Mouse (Mus musculus): ENCODE data around the gene Rcor3.

DNA sequence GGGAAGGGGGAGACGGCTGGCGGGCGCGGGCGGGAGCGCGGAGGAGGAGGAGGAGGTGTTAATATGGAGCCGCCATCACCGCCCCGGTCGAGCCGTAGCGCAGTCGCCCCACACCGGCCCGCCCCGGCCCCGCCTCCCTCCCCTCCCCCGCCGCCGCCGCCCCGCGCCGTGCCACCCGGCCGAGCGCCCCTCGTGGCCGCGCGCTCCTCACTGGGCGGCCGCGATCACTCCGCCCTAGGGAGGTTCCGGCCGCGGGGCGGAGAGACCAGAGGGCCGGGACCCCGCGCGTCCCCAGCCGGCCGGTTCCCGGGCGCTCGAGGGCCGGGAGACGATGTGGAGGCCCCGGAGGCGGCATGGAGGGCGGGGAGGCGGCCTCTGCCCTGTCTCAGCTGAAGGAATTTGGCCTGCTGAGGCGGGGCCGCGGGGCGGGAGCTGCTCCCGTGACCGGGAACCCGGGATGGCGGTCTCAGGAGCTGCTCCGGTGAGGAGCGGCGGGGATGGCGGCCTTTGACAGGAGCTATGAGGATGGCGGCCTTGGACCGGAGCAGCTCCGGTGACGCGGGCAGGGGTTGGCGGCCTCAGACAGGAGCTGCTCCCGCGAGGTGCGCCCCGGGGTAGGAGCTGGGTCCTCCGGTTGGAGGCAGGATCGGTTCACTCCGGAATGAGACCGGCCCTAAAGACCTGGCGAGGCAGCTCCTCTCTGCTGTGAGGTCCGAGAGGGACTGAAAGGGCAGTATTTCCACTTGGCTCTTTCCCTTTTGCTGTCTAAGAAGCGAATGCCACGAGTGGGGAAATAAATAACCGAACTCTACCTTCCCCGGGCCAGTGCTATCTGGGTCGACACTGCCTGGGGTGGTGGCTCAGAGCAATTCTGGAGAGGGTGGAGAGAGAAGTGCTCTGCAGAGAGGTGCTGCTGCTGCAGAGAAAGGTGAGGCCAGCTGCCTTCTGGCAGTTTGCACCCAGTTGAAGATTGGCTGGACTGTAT lies at the start of gene Rcor3:
- TF ChIP-seq GATA1 (IDR thresholded peaks at IDR 0.05; ENCODE audit: low read length): no peak
- no peak for TF ChIP-seq TAL1 (IDR thresholded peaks at IDR 0.05; ENCODE audit: low read length)
